Mouse (Mus musculus) ovary, adult 18-20 months (tissue): Measurements from ENCODE around the gene Atp6v0c.
A peak's percentile ranks its signal among the peaks of the same experiment; 100 is the strongest.

ENCODE experiments used
- DNase-seq: peaks from one replicate; pipeline ENCODE4 v3.0.0; 2022; ENCODE audit warnings: low spot score, mixed read lengths

The Atp6v0c gene

DNA sequence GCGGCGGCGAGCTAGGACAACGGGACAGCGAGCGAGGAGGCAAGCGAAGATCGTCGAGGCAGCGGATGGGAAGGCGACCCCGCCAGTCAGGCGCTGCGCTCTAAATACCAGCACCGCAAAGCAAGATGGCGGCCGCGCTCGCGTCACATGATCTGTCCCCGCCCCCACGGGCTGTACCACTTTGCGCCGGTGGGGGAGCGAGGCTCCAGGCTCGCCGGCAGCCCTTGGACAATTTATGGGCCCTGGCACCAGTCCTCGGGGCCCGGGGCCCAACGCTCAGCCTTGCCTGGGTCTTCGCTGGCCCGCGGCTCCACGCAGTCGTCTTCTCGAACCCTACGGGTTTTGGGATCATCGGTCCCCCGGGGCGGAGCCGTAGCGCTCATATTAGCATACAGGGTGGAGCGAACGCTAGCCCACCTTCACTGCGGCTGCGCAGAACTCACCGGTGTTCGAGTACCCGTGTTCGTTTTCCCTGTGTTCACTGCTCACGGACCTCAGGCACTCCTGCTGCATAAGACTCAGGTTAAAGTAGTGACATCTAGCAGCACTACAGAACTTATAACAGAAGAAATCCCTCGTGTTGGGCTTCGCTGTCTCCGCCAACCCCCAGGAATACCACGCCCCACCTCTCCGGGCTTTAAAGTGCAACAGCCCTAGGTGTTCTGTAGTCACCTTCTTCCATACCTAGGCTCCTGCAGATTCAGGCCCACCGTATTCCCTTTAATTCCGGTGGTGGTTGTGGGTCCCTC, at the start of gene Atp6v0c:
Atp6v0c (minus strand) TSS at position 386 of the 749 bp plus-strand sequence.
- DNase-seq, result peak; percentile 86

DNA sequence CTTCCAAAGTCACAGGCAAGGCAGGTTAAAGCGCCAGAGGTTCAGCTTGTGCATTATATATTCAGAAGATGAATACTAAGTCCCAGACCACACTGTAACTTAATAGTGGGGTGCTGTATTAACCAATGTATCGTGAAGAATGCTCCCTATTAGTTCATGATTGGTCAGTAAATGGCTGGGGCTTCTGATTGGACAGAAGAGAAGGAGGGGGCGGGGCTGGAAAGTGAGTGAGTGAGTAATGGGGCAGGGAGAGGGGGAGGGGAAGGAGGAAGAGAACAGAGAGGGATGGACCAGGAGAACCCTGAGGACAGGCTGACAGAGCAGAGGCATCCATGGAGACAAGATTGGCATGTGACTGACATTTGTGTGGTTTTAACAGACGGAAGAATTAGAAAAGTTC, 47.3 kb upstream of the Atp6v0c start:
- DNase-seq, result no peak

DNA sequence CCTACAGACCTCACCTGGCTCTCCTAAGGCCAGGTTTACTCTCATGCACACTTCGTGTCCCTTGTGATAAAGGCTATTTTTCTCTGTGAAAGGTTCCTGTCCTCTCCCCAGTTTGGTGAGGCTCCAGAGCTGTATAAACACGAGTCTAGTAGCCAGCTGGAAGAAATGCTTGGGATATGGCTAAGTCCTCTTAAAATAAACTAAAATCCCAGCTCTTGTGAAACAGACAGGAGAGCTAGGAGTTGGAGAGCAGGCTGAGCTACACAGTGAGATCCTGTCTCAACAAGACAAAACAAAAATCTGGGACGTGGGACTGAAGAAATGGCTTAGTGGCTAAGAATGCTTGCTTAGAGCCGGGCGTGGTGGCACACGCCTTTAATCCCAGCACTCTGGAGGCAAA, 43.7 kb upstream of the Atp6v0c start:
- DNase-seq, result no peak

DNA sequence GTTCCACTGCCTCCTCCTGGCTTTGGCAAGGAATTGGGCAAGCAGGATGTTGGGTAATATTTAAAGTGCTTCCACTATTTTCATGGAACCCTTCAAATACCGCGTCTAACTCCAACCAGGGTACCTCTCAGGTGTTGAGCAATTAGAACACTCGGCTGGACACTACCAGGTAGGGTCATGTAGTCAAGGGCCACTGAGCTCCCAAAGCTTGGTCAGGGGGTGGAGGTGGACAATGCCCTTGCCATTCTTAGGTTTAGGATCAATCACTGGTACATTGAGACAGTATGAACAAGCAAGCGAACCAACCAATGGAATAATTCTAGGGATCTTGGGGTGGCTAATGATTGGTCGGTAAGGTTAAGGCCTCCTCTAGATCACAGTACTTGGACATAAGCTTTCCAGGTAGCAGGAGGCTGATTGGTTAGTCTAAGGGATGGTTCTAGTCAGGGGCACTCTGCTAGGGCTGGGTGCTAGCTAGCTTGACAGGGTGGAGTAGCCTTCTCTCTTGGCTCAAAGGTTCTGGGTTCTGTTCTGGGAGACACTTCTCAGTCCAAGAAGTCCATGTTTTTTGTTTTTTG, 43.0 kb upstream of the Atp6v0c start:
- no peak for DNase-seq

DNA sequence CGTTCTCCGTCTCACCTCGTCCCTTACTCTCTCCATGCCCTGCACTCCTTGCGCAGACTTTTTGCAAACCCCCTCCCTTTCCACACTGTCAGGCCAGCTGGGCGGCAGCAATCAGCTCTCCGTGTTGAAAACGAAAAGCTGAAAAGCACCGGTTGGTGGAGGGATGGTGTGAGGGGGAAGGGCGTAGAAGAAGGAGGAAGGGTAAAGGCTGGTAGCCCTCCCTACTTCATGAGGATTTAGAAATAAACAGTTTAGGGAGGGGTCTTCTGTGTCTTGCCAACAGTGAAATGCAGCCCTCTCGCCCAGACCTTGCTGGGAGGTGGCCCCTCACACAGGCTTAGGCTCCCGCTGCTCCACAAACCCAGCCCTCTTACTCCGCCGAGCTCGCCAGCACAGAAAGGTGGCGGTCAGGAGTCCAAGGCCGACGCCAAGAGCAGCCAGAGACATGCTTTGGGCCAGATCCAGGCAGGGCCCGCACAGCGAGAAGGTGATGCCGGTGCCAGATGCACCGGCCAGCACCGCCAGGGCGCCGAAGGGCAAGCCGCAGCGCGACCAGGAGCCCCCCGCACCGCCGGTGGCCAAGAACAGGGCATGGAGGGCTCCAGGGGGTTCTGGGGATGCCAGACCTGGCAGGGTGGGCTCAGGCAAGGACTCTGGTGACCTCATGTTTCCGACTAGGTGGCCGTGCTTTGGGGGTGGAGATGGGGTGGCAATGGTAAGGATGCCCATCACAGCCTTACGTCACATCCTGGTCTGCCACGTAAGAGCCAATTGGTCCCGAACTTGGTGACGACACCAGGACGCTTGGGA, 42.3 kb upstream of the Atp6v0c start:
- DNase-seq, result no peak

DNA sequence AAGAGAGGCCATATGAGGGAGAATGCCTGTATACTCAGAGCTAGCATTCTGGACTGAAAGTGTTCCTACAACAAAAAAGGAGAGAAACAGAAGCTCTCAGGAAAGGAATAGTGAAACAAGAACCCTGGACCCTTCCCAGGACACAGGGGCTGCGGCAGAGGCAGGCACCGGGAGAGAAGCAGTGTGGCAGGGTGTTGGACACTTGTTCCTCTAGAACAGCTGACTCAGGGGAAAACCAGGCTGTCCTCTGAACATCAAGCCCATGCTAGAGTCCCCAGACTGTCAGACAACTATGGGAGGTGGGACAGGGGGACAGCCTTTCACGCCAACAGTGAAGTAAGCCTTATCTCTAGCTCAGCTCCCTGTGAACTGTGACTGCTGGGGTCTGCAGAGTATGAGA, 41.1 kb upstream of the Atp6v0c start:
- no peak for DNase-seq

DNA sequence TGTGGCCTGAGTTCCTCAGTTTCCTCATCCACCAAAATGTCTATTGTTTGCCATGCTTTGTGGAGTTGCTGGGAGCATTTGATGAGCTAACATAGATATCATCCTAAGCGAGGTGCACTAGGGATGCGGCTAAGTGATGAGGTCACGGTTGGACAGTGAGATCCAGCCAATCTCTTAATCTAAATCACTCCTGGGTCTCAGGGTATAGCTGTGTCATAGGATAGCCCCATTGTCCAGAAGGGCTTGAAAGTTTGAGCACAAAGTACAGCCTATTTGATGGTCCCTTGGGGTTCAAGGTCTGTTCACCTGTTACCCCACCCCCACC, 40.4 kb upstream of the Atp6v0c start:
- no peak for DNase-seq

DNA sequence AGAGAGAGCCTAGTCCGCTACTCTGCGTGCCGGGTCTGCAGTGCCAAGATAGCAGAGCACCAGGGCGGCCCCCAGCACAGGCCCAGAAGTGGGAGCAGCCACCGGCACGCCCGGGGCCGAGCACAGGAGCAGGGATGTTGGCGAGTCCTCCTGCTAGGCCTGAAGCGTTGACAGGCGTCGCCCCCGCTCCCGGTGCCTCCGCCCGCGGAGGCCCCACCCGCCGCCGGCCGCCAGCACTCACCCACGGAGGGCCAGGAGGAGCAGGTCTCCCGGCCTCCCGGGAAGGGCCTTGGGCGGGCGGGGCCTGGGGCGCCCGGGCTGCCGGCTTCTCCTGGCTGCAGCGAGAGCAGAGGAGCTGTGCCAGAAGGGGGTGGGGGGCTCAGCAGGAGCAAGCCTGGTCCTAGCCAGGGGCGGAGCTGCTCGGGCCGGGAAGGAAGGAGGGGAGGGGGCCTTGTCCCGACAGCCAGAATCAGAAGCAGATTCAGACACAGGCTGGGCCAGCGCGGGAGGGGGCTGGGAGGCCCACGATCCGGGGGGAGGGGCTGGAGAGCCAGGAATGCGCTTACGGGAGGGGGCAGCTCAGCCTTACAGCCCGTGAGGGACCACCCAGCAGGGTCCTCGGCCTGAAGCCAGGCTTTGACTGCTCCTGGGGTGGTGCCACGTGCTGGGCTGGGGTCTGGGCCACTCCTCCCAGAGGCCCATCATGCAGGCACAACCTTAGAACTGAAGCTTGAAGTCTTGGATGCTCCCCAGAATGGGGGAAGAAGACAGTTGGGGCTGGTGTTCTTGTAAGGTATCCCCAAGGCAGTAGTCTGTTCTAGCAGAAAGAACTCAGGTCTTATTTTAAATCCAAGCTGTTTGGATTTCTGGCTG, 39.8 kb upstream of the Atp6v0c start, which contains the start of gene Ntn3:
Ntn3 (minus strand) TSS at position 489 of the 873 bp plus-strand sequence.
- no peak for DNase-seq

DNA sequence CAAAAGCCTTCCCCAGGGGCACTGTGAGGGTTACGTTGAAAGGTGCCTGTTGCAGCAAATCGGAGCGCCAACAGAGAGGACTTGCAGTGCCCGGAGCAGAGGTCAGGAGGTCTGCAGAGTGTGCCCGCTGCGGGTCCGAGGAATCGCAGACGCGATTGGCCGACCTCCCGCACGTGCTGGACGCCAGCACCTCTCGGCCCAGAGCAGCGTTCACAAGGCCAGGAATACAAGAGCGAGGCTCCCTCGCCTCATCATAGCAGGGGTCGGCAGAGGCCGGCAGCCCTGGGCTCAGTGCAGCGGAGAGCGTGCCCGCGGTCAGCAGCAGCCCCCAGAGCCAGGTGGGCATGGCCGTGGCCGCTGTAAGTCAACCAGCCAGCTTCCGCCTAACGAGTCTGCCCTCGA, 39.1 kb upstream of the Atp6v0c start:
- no peak for DNase-seq

DNA sequence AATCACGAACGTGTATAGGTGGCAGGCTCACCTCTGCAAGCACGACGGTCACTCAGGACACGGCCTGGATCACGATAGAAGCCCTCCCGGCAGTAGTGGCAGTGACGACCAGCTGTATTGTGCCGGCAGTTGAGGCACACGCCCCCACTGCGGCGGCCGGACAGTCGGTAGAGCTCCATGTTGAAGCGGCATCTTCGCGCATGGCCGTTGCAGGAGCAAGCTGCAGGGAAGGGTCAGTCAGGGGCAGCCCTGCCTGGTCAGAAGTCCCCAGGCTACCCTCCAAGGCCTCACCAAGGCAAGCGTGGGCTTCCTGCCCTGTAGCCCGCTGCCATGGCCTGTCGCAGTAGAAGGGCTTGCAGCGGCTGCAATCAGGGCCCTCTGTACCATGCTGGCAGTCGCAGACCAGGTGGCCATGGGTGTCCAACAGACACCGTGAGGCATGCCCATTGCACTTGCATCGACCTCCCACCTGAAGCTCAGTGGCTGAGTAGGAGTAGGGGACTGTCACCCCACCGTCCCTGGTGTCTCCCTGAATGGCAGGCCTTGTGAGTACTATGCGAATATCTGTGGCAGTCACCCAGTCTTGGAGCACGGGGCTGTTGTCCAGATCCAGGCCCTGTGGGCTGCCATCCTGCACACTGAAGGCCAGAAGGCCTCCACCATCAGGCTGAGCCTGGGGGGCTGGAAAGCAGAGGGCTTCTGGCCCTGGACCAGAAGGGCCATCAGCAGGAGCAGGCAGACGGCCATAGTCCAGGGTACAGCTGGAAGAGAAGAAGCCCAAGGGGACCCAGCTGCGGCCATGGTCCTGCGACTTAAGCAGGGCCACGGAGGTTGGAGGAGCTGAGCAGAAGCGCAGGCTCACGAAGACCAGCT, 38.5 kb upstream of the Atp6v0c start:
- no peak for DNase-seq

DNA sequence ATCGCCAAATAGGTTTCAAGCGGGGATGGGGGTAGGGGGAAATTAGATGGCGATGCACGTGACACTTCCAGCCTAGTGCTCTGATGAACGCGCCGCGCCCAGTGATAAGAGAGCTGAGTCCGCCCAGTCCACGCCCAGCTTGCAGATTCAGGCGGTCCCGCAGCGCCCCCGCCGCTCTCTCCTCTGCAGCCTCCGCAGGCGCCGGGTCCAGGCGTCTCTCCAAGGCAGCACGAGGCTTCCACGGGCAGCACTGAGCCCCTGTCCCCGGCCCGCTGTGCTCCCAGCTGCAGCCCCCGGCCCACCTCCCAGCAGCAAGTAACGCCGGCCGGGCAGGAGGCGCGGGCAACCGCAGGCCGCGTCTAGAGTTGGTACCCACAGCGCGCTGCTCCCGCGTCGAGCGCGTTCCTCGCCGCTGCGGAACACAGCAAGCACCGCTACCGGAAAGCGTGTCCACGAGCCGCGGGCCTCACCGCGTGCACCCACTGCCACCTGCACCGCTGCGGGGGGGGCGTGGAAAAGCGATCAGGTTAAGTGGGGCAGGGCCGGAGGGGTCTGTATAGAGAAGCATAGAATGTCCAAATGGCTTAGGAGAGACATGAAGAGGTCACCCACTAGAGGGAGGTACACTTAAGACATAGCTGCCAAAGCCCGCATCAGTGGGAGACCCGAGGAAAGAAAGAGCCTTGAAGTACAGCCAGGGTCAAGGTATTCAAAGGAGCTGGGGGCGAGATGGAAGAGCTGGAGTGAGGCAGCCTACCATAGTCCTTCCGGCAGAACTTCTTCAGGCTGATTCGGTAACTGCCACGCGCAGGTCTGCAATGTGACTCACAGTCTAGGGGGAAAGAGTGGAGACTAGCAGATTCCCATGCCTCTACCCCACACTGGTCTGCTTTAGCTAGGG, 37.2 kb upstream of the Atp6v0c start:
- no peak for DNase-seq

DNA sequence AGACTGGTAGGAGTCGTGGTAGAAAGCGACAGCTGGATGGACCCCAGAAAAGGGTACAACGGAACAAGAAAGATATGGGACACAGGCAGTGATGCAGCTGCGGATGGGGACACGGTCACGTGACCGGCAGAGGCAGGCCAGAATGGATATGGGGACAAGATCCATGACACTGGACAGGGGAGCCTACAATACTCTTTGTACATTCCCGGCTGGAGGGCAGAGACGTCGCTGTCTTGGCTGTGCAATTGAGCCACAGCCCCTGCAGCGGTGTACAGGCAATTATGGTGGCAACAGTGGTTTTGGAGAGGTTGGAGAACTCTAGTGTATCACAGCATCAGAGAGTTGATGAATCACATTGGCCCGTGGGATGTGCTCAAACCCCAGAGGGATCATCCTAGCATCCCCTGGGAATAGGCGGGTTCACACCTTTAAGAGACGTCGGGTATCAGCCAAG, 36.4 kb upstream of the Atp6v0c start:
- DNase-seq, result no peak

DNA sequence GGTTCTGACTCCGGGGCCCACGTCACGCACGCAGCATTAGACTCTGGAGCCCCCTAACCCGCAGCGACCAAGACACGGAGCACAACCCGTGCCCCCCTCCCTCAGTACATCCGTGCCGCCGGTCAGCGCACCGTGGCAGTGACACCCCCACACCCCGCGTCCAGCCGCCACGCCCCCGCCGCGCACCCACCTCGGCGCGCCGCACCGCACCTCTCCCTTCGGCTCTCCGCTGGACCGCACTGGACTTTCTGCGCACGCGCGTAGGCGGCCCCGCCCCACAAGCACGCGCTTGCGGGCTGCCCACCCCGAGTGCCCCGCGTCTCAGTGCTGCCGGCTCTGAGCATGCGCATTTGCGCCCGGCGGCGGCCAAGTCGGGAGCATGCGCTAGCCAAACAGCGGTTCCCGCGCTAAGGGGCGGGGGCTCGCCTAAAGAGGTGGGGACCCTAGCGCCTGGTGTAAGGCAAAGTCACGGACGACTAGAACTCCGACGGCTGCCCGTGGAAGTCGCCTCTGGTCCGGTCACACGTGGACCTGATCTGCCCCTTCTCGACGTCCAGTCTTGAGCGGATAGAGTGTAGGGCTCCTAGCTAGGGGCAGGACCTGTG, 35.9 kb upstream of the Atp6v0c start, which contains the start of gene Tbc1d24:
Tbc1d24 (minus strand) TSS at position 279 of the 605 bp plus-strand sequence.
- DNase-seq, result peak; percentile 92

DNA sequence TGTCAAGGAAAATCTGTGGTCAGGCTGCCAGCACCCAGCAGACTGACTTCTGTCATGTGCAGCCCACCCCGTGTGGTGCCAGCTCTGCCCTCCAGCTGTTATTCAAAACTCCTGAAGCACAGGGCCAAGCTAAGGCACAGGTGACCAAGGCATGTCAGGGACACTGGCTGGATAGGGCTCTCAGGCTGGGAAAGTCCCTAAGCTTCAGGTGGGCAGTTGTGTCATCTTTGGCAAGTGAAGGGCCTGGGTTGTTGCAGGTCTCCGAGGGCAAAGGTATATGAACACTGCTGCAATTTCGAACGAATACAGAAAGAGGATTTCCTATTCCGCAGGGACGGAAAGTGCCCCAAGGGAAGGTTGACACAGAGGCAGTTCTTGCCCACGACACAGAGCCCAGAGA, 35.3 kb upstream of the Atp6v0c start:
- DNase-seq, result no peak

DNA sequence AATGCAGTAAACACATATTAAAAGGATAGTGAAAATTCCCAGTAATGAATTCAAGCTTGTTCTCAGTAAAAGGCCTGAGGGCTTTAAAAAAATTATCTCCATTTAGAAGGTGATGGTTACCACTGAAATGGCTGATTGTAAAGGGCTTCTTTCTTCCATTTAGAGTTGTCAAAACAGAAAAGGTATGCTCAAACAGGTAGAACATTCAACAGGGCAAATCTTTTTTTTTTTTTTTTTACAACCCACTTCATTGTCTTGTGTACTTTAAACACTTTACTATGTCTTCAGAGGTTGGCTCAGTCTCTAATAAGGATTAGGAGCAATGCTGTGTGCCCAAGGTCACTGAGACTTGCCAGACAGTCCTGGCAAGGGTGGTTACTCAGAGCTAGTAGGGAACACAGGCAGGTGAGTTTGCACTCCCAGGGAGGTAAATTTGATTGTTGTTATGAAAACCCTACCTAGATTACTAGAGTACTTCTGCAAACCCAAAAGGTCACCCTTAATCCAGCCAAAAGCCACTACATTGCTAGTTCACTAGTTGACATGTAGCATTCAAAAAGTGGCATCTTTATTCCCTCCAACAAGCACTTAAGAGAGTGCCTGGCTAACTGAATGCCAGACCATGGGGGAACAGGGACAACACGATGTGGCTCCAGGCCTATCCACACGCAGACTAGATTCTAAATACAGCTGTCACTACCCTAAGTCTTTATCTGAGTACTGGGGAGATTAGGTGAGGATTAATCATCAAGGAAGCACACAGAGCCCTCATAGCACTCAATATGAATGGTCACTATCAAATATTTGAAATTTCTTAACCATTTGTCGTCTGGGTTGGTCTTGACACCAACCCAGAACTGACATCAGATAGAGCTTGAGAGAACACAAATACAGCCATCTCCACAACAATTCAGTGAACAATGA, 34.4 kb upstream of the Atp6v0c start:
- DNase-seq, result no peak

DNA sequence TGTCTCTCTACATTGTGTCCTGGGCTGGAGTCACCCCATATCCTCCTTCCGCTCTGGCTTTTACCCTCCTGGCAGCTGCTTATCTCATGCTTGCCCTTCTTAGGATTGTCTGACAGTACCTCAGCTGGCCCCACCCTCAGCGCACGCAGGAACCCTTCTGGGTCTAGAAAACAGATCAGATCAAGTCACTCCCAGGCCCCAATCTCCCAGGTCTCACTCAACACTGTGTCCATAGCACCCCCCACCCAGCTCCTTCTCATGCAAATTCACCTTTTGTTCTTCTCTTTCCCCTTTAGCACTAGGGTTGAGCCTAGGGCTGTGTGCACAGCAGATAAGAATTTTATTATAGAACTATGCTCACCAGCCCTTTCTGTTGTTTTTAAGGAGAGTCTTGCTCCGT, 33.6 kb upstream of the Atp6v0c start:
- no peak for DNase-seq

DNA sequence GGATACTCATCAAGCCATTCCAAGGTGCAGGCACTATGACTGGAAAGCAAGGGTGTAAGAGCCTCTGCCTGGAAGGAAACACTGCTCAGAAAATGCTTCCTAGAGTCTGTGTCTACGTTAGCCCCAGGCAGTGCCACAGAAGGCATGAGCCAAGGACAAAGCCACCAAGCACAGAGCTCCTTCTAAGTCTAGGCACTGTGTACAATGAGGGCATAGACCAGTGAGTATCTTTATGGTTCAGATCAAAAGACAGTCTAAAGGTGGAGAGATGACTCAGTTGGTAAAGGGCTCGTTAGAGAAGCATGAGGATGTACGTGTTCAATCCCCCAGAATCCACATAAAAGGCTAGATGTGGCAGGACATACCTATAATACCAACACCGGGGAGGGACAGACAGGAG, 31.6 kb upstream of the Atp6v0c start:
- no peak for DNase-seq

DNA sequence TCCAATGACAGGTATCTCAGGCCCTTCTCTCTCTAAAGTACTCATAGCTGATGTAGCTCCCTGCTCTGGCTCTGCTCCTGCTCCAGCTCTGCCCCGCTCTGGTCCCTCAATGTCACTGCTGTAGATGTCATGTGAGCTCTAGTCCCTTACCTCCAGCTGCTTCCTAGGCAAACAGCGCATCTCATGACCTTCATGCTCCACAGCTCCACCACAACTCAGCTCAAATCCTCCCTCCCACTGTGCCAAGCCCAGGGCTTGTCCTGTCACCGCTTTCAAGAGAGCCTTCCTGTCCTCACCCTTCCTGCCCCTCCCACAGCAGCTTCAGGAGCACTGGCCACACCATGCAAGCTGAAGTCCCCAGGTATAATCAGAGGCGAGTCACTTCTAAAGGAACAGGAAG, 30.2 kb upstream of the Atp6v0c start:
- DNase-seq, result no peak
